Mouse (Mus musculus) hindbrain, embryonic 16.5 days (tissue): ENCODE results near the gene Dpep1. TPM values are rescaled to one million over a fixed set of nuclear protein-coding genes. Genes with fewer than 3 reads are reported as not detected.
A peak's percentile ranks its signal among the peaks of the same experiment; 100 is the strongest.
"Not testable (repeated sequence)": the region's sequence is repeated elsewhere in the genome, so short reads cannot be mapped to it uniquely, and the experiment has no call there.

Source experiments
- ATAC-seq: fragments of 200-750 bp; cut with Nextera tagmentation; 2 replicates; pipeline ENCODE4 v1.8.0; 2017; ENCODE audit warnings: moderate TSS enrichment, moderate library complexity
- H3K27ac ChIP-seq: fragments of 300-500 bp; sonication (generic); 2 replicates; pipeline ENCODE4 v1.5.1; 2014; ENCODE audit warnings: low read depth, mild to moderate bottlenecking, control low read depth, low read length, moderate library complexity
- H3K27me3 ChIP-seq: fragments of 300-500 bp; sonication (generic); replicated peaks from 2 replicates; pipeline ENCODE4 v1.6.1; 2014; ENCODE audit warnings: low read length; ENCODE audit not compliant: control insufficient read depth, insufficient read depth
- H3K36me3 ChIP-seq: fragments of 300-500 bp; sonication (generic); 2 replicates; pipeline ENCODE4 v1.6.1; 2014; ENCODE audit warnings: mild to moderate bottlenecking, low read length, moderate library complexity, mixed read lengths; ENCODE audit not compliant: control insufficient read depth, insufficient read depth
- H3K4me1 ChIP-seq: fragments of 300-500 bp; sonication (generic); 2 replicates; pipeline ENCODE4 v1.6.1; 2014; ENCODE audit warnings: low read depth, low read length; ENCODE audit not compliant: control insufficient read depth, insufficient read depth
- H3K4me2 ChIP-seq: fragments of 300-500 bp; sonication (generic); 2 replicates; pipeline ENCODE4 v1.6.1; 2014; ENCODE audit warnings: mild to moderate bottlenecking, low read length, control low read depth, moderate library complexity
- H3K4me3 ChIP-seq: fragments of 300-500 bp; sonication (generic); 2 replicates; pipeline ENCODE4 v1.5.1; 2014; ENCODE audit warnings: mild to moderate bottlenecking, low read length, control low read depth, moderate library complexity
- H3K9ac ChIP-seq: fragments of 300-500 bp; sonication (generic); 2 replicates; pipeline ENCODE4 v1.6.1; 2014; ENCODE audit warnings: low read depth, mild to moderate bottlenecking, control low read depth, low read length, moderate library complexity
- H3K9me3 ChIP-seq: fragments of 300-500 bp; sonication (generic); 2 replicates; pipeline ENCODE4 v1.6.1; 2014; ENCODE audit warnings: mild to moderate bottlenecking, low read length, moderate library complexity; ENCODE audit not compliant: control insufficient read depth
- WGBS: fragments of 180-500 bp; shearing (Covaris S2); extraction: QIAGEN DNeasy Blood & Tissue Kit; methylation state at CpG from one replicate; pipeline ENCODE4 v1.1.7; 2014; 5-methylcytosine and 5-hydroxymethylcytosine counted together
- polyA plus RNA-seq: library from polyadenylated mRNA; unstranded; fragments of >200 nt; fragmentation: Nextera tagmentation; extraction: Ambion mirVana; gene quantifications from 2 replicates; pipeline ENCODE4 v1.2.1, GENCODE M21; 2015

The Dpep1 gene
- polyA plus RNA-seq, 1 experiment from 2014 or later: 0.68 TPM

- no peaks in the 10 kb centered on the region for H3K27me3 ChIP-seq
- no peaks in the 10 kb centered on the region; the same call in 1 of the 2 replicates for H3K4me1 ChIP-seq
- no peak overlapping the region for H3K27ac ChIP-seq
- H3K9ac ChIP-seq: no peak overlapping the region
- no peak overlapping the region for H3K4me2 ChIP-seq
- no peaks in the 10 kb centered on the region for H3K9me3 ChIP-seq
- no peaks in the 10 kb centered on the region for H3K36me3 ChIP-seq
- 86% methylated on average over 9 of the region's 9 CpGs for WGBS
- ATAC-seq: no peak
- H3K4me3 ChIP-seq: no peak overlapping the region
Measured at GRCm38 (mm10) chr8:123156070-123156773, 29.8 kb upstream of the Dpep1 start.

GRCm38 (mm10) chr8:123157888-123158465 lies 28.1 kb upstream of the Dpep1 start, which contains the start of gene Sult5a1:
TSS of gene Sult5a1 (minus strand) at chr8:123158315.
- Histone ChIP-seq H3K9ac (no peak within 1 kb of the TSS), H3K36me3 (no peaks in the 10 kb centered on the region), H3K4me1 (no peaks in the 10 kb centered on the region; the same call in 1 of the 2 replicates), H3K4me3 (no peak within 1 kb of the TSS), H3K4me2 (peak within 1 kb of the TSS; percentile 25), H3K27me3 (no peaks in the 10 kb centered on the region), H3K27ac (no peak within 1 kb of the TSS), H3K9me3 (no peaks in the 10 kb centered on the region)
- WGBS: 39% methylated on average over 13 of the region's 13 CpGs
- no peak for ATAC-seq

DNA sequence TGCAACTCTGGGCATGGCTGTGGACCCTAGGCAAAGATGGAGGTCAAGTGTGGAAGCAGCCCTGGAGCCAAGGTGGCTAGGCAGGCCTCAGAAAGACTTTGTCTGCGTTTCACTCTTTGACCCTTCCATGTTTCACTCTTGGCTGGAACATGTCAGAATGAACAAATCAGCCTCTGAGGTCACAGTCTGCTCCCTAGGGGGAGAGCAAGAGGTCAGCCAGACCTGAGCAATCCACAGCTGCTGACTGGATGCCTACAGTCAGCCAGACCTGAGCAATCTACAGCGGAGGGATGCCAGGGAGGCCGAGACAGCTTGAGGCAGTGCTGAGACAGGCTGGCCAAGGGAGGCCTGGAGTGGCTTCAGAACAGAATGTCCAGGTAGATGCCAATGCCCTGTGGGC lies 4.7 kb upstream of the Dpep1 start:
- Histone ChIP-seq H3K4me3 (no peak overlapping the region), H3K9me3 (peaks cover 7% of the 10 kb centered on the region; the same call in 1 of the 2 replicates), H3K4me1 (no peaks in the 10 kb centered on the region), H3K27ac (no peak overlapping the region), H3K27me3 (no peaks in the 10 kb centered on the region), H3K36me3 (no peaks in the 10 kb centered on the region), H3K9ac (no peak overlapping the region), H3K4me2 (no peak overlapping the region)
- ATAC-seq: no peak
- WGBS: 60% methylated on average over 3 of the region's 3 CpGs

DNA sequence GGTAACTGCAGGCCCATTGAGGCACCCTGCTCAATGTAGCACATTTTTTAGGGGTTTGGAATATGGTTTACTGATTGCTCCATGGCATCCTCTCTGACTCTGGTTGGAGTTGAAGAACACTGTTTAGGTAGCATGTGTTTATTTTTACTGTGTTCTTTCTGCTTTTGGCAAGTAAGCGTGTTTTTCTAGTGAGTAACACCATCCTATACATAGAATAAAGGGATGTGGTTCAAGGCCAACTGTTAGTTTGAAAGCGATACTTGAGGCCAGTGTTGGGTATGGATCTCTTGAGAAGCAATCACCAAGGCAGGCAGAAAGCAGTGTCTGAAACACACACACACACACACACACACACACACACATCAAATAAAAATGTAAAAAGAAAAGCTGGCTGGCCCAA lies 2.0 kb downstream of the Dpep1 start:
- Histone ChIP-seq H3K9me3 (no peaks in the 10 kb centered on the region), H3K4me1 (no peaks in the 10 kb centered on the region; the same call in 1 of the 2 replicates), H3K36me3 (no peaks in the 10 kb centered on the region), H3K4me3 (no peak overlapping the region), H3K4me2 (no peak overlapping the region), H3K27ac (no peak overlapping the region), H3K9ac (no peak overlapping the region), H3K27me3 (no peaks in the 10 kb centered on the region)
- 83% methylated on average over 2 of the region's 2 CpGs for WGBS
- no peak for ATAC-seq

DNA sequence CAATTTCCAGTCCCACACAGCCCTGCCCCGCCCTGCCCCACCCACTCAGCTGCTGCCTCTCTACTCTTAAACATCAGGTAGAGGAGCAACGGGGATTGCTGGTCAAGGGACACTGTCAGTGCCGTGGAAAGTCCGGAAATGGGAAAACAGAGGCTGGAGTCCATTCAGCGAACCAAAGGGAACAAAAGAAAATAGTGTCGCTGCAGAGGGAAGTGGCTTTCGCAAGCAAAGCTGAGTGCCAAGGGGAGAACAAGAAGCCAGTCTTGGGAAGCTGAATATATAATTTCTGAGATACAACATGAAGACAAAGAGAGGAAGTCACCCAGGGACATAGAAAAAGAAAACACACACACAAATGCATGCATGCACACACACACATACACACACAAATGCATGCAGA lies 2.8 kb downstream of the Dpep1 start:
- Histone ChIP-seq H3K27me3 (no peaks in the 10 kb centered on the region), H3K9me3 (no peaks in the 10 kb centered on the region), H3K27ac (no peak overlapping the region), H3K4me3 (no peak overlapping the region), H3K4me1 (no peaks in the 10 kb centered on the region; the same call in 1 of the 2 replicates), H3K36me3 (no peaks in the 10 kb centered on the region), H3K9ac (no peak overlapping the region), H3K4me2 (no peak overlapping the region)
- ATAC-seq: no peak
- 76% methylated on average over 7 of the region's 7 CpGs for WGBS

- no peak overlapping the region for H3K27ac ChIP-seq
Measured at GRCm38 (mm10) chr8:123190678-123191077, 4.6 kb downstream of the Dpep1 start.

DNA sequence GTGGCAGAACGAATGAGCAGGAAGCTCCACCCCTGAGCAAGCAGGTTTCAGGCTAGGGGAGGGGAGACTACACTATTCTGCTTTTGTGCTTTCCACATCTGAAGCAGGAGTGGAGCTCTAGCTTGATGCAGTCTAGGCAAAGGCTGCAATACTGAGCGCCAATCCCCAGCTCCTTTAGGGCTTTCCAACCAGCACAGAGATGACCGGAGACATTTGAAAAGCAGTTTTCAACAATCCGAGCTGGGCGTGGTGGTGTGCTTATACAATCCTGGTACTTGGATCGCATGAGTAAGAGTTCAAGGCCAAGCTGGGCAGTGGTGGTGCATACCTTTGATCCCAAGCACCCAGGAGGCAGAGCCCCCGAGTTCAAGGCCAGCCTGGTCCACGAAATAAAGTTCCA lies 5.9 kb downstream of the Dpep1 start:
- no peaks in the 10 kb centered on the region; the same call in 1 of the 2 replicates for H3K4me1 ChIP-seq
- 67% methylated on average over 7 of the region's 8 CpGs for WGBS
- H3K36me3 ChIP-seq: no peaks in the 10 kb centered on the region
- no peak overlapping the region for H3K27ac ChIP-seq
- H3K9me3 ChIP-seq: no peaks in the 10 kb centered on the region
- H3K27me3 ChIP-seq: no peaks in the 10 kb centered on the region
- H3K4me3 ChIP-seq: no peak overlapping the region
- no peak overlapping the region for H3K4me2 ChIP-seq
- ATAC-seq: no peak
- no peak overlapping the region for H3K9ac ChIP-seq

More at GRCm38 (mm10) chr8:123190678-123191077, 4.6 kb downstream of the Dpep1 start:
- Histone ChIP-seq H3K4me3 (no peak overlapping the region), H3K9me3 (no peaks in the 10 kb centered on the region), H3K36me3 (no peaks in the 10 kb centered on the region), H3K4me1 (no peaks in the 10 kb centered on the region; the same call in 1 of the 2 replicates), H3K9ac (no peak overlapping the region), H3K4me2 (peak overlapping the region; percentile 37), H3K27me3 (no peaks in the 10 kb centered on the region)
- WGBS: 3% methylated on average over 9 of the region's 9 CpGs
- ATAC-seq: no peak

- H3K36me3 ChIP-seq: no peaks in the 10 kb centered on the region
- H3K27me3 ChIP-seq: no peaks in the 10 kb centered on the region
- H3K9ac ChIP-seq: no peak overlapping the region
- no peaks in the 10 kb centered on the region; the same call in 1 of the 2 replicates for H3K4me1 ChIP-seq
- no peak overlapping the region for H3K27ac ChIP-seq
- ATAC-seq: no peak
- H3K9me3 ChIP-seq: no peaks in the 10 kb centered on the region
- no peak overlapping the region for H3K4me2 ChIP-seq
- 82% methylated on average over 9 of the region's 9 CpGs for WGBS
- H3K4me3 ChIP-seq: no peak overlapping the region
Measured at GRCm38 (mm10) chr8:123193771-123194170, 7.7 kb downstream of the Dpep1 start.

DNA sequence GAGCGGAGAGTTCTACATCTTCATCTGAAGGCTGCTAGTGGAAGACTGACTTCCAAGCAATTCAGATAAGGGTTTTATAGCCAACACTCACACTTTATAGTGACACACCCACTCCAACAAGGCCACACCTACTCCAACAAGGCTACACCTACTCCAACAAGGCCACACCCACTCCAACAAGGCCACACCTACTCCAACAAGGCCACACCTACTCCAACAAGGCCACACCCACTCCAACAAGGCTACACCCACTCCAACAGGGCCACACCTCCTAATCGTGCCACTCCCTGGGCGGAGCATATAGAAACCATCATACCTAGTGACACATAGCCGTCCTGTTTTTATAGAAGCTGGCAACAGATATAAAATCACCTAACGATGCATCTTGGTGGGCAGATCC lies 11.0 kb downstream of the Dpep1 start:
- not testable (repeated sequence) for H3K4me2 ChIP-seq, H3K4me3 ChIP-seq, H3K36me3 ChIP-seq, H3K9me3 ChIP-seq, H3K27ac ChIP-seq, H3K9ac ChIP-seq, H3K4me1 ChIP-seq, ATAC-seq, H3K27me3 ChIP-seq
- WGBS: 76% methylated on average over 5 of the region's 5 CpGs
